ENCODE assay signal across 17 mouse cellular contexts in genomic region chr9:77359278-77359973, GRCm38 (mm10). TPM values are rescaled to one million over a fixed set of nuclear protein-coding genes. Genes with fewer than 3 reads are reported as not detected.
"Had no signal": no experiment of that assay in that cellular context is flagged by ENCODE, and none has a peak within 500 bp of the region (broad histone marks: within the 10 kb centered on the region; RNA-seq: fewer than 3 reads in every experiment).

No protein-coding gene starts in this region.

- H3K4me3 ChIP-seq: limb, embryonic 13.5 days; midbrain, embryonic 13.5 days; myocyte had no signal

- H3K4me1 ChIP-seq: limb, embryonic 13.5 days; midbrain, embryonic 13.5 days had no signal

- ATAC-seq: midbrain, embryonic 13.5 days had no signal

- H3K27ac ChIP-seq: limb, embryonic 13.5 days; liver, embryonic 14.5 days; midbrain, embryonic 13.5 days had no signal

- H3K4me2 ChIP-seq: limb, embryonic 13.5 days; midbrain, embryonic 13.5 days had no signal

- H3K27me3 ChIP-seq: limb, embryonic 13.5 days; midbrain, embryonic 13.5 days had no signal

- H3K9ac ChIP-seq: limb, embryonic 13.5 days; liver, embryonic 14.5 days; midbrain, embryonic 13.5 days had no signal

- DNase-seq: kidney, adult 18-20 months; kidney, postnatal 10 days; kidney, postnatal 4 days; left cerebral cortex, postnatal 4 days; lung, adult 18-20 months; retina, postnatal 1 day; right cerebral cortex, postnatal 4 days; spleen, adult 18-20 months; thymus, postnatal 36 days had no signal

- H3K9me3 ChIP-seq: limb, embryonic 13.5 days; midbrain, embryonic 13.5 days had no signal

- H3K36me3 ChIP-seq: limb, embryonic 13.5 days; midbrain, embryonic 13.5 days had no signal

RNA-seq across cellular contexts. Expression of gene Mlip, which starts 6.7 kb away (rescaled TPM):
- total RNA-seq: liver, adult 2 months; megakaryocyte-erythroid progenitor cell, adult 5-6 weeks had no signal
- polyA plus RNA-seq: kidney, embryonic 14.5 days; liver, adult 2 months; liver, embryonic 14.5 days; thymus, postnatal 0 days had no signal
